Mouse (Mus musculus): ENCODE measurements around the gene Fbxw9.

Fbxw9 gene

DNA sequence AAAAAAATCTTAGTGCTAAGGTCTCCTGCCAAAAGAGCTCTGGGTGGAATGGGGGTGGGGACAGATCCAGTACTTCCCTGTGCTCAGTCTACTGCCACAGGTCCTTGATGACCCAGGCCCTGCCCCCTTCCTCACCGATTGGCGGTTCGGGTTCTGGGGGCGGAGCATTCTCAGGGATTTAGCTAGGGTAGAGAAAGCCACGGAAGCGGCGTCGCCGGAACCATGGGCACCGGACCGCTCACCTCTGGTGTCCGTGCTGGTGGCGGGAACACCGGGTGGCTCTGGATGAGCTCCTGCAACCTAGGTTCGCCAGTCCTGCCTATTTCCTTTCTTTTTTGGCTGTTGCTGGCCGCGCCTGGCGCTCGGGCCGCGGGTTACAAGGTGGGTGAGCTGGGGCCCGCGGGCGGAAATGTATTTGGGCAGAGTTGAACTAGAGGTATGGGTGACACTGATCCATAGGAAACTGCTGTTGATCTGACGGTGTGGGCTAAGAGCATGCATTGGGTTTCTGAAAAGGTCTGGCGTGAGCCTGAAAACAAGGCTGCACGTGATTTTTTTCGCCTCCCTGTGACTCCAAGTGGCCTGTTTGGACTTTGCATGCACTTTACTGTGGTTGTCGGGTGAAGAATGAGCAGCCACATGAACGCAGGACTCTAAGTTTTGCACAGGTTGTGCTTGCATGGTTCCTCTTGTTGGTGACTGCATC lies 23.4 kb downstream of the Fbxw9 start, which contains the start of gene Man2b1:
TSS of gene Man2b1 (plus strand) at position 163 of the 706 bp plus-strand sequence.
- peak; percentile 93 for DNase-seq (ENCODE audit: low read depth, low spot score)

DNA sequence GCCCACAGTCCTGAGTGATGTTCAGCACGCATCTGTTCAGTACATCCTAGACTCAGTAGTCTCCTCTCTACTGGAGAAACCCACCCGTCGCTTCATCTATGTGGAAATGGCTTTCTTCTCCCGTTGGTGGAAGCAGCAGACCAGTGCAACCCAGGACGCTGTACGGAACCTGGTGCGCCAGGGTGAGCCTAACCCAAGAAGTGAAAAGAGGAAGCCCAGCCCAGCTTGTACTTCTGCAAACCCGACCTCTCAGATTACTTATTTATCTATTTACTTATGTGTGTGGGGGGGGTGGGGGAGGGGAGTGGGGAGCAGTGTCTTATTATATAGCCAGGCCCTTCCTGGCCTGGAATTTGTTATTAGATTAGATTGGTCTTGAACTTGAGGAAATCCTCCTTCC lies 24.8 kb downstream of the Fbxw9 start:
- DNase-seq (ENCODE audit: low read depth, low spot score) = peak; percentile 78

DNA sequence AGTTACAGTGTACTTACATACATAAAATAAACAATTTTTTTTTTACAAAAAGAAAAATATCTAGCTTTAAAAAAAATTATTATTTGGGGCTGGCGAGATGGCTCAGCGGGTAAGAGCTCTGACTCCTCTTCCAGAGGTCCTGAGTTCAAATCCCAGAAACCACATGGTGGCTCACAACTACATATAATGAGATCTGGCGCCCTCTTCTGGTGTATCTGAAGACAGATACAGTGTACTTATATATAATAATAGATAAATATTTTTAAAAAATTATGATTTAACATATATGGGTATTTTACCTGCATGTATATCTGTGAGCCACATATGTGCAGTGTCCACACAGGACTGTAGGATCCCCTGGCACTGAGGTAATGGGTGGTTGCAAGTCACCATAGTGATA lies 26.4 kb downstream of the Fbxw9 start:
- no peak for DNase-seq (ENCODE audit: low read depth, low spot score)

DNA sequence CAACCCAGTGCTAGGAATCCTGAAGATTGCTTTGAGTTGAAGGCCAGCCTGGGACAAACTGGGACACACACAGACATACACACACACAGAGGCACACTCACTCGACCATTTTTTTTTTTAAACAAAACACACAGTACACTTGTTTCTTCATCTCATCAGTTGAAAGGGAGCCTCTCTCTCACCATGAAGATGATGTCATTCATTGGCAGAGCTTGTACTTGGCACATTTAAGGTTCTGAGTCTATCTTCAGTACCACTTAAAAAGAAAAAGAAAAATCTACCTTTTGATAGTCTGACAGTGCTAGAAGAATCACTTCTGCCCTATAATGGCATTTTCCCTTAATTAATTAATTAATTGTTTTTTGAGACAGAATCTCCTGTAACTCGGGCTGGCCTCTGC lies 28.9 kb downstream of the Fbxw9 start:
- DNase-seq (ENCODE audit: low read depth, low spot score) = no peak

DNA sequence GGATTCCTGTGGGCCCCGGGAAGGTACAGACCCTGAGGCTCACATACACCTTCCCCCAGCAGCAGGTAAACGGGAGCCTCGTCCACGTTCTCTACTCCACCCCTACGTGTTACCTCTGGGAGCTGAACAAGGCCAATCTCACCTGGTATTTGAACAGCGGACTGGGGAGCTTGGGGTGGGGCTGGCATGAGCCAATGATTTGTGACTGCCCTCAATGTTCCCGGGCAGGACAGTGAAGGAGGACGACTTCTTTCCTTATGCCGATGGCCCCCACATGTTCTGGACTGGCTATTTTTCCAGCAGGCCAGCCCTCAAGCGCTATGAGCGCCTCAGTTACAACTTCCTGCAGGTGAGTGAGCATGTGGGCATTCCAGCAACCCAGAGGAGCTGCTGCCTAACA lies 31.0 kb downstream of the Fbxw9 start:
- no peak for DNase-seq (ENCODE audit: low read depth, low spot score)

DNA sequence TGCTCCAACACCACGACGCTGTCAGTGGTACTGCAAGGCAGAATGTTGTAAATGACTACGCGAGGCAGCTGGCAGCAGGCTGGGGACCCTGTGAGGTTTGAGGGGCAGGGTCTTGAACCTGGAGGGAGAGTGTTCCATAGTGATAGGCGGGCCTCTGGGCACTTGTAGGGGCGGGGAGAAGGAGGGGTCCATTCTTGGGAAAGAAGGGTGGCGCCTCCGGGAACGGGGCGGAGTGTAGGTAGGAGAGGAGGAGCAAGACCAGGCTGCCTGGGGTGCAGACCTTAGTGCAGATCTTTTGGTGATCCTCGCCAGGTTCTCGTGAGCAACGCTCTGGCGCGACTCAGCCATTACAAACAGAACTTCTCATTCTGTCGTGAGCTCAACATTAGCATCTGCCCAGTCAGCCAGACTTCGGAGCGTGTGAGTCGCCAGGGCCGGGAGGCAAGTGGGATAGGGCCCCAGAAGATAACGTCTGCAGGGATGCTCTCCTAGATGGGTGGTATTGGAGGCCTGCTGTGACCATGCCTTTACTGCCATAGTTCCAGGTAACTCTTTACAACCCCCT lies 31.8 kb downstream of the Fbxw9 start:
- no peak for DNase-seq (ENCODE audit: low read depth, low spot score)

DNA sequence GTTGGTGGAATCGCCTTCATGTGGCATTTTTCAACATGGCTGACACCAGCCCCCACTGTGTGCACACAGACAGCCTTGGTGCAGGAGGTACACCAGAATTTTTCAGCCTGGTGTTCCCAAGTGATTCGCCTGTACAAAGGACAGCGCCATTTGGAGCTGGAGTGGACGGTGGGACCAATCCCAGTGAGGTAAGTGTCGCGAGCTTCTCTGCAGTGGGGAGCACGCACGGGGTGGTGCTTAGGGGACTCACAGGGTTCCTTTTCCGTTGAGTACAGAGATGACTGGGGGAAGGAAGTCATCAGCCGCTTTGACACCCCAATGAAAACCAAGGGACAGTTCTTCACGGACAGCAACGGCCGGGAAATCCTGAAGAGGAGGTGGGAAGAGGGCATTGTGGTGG lies 35.2 kb downstream of the Fbxw9 start:
- no peak for DNase-seq (ENCODE audit: low read depth, low spot score)

DNA sequence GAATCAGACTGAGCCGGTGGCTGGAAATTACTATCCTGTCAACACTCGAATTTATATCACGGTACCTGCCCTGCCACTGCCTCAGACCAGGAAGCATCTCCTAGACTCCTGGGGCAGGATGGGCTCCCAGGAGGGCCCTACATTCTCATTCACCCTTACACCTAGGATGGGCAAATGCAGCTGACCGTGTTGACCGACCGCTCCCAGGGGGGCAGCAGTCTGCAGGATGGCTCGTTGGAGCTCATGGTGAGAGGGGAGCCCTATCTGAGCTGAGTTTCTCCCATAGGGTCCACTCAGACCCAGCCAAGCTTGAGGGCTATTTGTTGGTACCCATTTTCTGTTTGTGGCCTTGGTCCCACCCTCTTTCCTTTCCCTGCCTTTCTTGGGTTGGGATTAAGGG lies 35.7 kb downstream of the Fbxw9 start:
- DNase-seq (ENCODE audit: low read depth, low spot score) = no peak

DNA sequence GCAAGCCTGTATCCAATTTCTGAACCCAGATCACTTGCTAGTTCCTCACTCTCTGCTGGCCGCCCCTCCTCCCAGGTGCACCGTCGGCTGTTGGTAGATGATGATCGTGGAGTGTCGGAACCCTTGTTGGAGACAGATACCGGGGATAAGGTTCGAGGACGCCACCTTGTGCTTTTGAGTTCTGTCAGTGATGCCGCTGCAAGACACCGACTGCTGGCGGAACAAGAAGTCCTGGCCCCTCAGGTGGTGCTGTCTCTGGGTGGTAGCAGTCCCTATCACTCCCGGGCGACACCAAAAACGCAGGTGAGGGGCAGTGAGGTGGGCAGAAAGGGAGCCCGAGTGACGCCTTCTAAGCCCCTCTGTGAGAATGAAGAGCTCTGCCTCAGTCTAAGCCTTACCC lies 36.3 kb downstream of the Fbxw9 start:
- no peak for DNase-seq (ENCODE audit: low read depth, low spot score)

DNA sequence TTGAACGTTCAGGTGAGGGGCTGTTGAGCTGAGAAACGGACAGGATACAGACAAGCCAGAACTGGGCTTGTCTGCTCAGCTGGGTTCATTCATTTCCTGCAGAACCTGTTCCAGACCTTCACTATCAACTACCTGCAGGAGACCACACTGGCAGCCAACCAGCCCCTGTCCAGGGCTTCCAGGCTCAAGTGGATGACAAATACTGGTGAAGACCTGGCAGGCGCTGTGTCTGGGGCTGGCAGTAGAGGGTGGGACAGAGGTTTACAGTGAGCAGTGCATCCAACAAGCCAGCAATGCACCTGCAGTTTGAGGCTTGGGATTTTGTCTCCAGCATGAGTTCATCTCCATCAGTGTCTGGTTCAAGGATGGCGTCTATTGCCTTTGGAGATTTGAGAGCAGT lies 37.0 kb downstream of the Fbxw9 start:
- no peak for DNase-seq (ENCODE audit: low read depth, low spot score)

DNA sequence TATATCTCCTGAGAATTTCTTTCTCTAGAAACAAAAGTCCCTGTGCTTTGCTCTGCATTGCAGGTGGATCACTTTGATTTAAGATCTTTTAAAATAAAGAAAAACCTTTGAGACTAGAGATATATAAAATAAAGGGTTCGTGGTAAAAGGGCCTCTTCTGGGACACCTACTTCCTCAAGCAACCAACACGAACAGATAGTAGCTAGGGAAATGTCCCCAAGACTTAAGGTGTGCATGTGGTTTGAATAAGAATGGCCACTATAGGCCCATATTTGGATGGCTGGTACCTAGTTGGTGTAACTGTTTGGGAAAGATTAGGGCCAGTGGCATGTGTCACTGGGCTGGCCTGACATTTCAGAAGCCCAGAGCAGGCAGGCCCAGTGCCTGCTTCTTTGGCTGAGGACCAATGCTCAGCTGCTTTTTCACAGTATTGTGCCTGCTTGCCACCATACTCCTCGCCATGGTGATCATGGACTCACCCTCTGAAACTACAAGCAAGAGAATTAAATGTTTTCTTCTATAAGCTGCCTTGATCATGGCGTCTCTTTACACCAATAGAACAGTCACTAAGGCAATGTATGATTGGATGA lies 40.3 kb downstream of the Fbxw9 start:
- no peak for DNase-seq (ENCODE audit: low read depth, low spot score)

DNA sequence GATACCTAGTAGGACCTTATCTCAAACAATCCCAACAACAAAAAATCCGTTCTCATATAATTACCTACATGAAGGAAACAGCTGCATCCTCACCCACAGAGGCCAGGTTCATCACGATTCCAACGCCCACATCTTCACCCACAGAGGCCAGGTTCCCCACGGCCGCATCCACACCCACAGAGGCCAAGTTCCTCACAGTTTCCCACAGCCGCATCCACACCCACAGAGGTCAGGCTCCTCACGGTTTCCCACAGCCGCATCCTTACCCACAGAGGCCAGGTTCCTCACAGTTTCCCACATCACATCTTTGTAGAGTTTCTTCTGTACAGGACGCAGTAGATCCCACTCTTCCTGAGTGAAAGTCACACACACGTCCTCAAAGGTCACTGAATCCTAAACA lies 53.4 kb downstream of the Fbxw9 start:
- no peak for DNase-seq (ENCODE audit: low read depth, low spot score)

DNA sequence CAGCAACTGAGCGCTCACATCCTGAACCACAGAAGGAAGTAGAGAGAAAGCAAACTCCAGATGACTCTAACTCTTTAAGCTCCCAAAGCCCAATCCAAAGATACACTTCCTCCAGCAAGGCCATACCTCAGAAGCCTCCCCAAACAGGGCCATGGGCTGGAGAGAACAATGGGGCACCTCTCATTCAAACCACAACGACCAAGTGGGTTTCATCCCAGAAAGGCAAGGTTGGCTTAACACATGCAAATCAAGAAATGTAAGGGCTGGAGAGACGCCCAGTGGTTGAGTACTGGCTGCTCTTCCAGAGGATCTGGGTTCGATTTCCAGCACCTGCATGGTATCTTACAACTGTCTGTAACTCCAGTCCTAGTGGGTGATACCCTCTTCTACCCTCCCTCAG lies 55.6 kb downstream of the Fbxw9 start:
- DNase-seq (ENCODE audit: low read depth, low spot score) = no peak

All from A20 (cell line).